Mouse (Mus musculus) testis, adult 2 months (tissue): ENCODE data around the gene Bace2.

ENCODE experiments used
- CTCF ChIP-seq: fragments of 200-500 bp; IDR thresholded peaks from 2 replicates; pipeline ENCODE4 v1.5.1; 2012; ENCODE audit warnings: low read depth, mild to moderate bottlenecking, inconsistent platforms, low read length, moderate library complexity; ENCODE audit not compliant: control insufficient read depth, insufficient read depth, insufficient replicate concordance
- POLR2A ChIP-seq: fragments of 200-500 bp; IDR thresholded peaks from 2 replicates; pipeline ENCODE4 v1.6.1; 2012; ENCODE audit warnings: low read depth, mild to moderate bottlenecking, inconsistent platforms, low read length, moderate library complexity; ENCODE audit not compliant: control insufficient read depth

DNA sequence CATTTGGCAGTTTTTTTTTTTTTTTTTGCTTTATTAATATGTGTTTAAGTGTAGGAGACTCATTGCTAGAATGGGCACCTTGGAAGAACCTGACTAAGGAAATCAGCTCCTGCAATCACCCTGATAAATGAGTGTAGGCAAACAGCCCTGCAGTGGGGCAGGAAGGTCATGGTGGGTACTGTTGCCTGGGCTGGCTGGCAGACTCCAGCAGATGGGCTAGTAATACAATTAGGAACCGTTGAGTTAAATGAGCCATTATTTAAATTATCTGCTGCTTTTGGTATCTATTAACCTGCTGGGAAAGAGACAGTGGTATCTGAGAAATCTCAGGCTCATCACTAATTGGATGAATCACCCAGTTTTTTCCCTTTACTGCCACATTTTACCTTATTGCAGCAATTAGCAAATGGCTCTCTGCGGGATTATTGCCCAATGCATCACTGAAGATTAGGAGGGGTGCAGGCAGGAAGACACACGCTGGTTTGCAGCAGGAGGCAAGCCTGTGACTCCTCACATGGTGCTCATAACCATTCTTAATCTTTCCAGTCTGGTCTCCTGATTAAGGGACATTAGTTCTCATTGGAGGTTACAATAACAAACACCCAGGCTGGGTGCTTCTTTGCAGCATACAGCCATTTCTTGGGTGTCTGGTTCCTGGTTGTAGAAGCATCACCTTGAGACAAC, 35.3 kb downstream of the Bace2 start:
- TF ChIP-seq CTCF, result no peak
- no peak for TF ChIP-seq POLR2A
